8 mouse cellular contexts compared by ENCODE assay signal in genomic region chr13:23396913-23397312, GRCm38 (mm10). TPM values are rescaled to one million over a fixed set of nuclear protein-coding genes. Genes with fewer than 3 reads are reported as not detected.
DNase-seq lines count a peak whose midpoint lies in the region; ATAC-seq and TF ChIP-seq lines count a peak whose summit lies in the region.
"Not testable (repeated sequence)": the region's sequence is repeated elsewhere in the genome, so short reads cannot be mapped to it uniquely, and the experiment has no call there.

No protein-coding gene starts in this region.

- H3K4me1 ChIP-seq in embryonic facial prominence, embryonic 15.5 days, result peaks cover 12% of the 10 kb centered on the region
- H3K4me1 ChIP-seq in heart, embryonic 12.5 days (replicated peaks); intestine, embryonic 16.5 days (ENCODE audit: control insufficient read depth, insufficient read depth, low read length); midbrain, embryonic 10.5 days; stomach, embryonic 15.5 days: not testable (repeated sequence)
- peaks cover 12% of the 10 kb centered on the region for H3K4me1 ChIP-seq in limb, embryonic 15.5 days

- H3K4me3 ChIP-seq in embryonic facial prominence, embryonic 15.5 days (replicated peaks), result peak overlapping the region; percentile 40; the same call in 1 of the 2 replicates
- not testable (repeated sequence) for H3K4me3 ChIP-seq in heart, embryonic 12.5 days; intestine, embryonic 16.5 days (ENCODE audit: low read length); stomach, embryonic 15.5 days (replicated peaks)
- H3K4me3 ChIP-seq in limb, embryonic 15.5 days, result peak overlapping the region; percentile 44; the same call in 1 of the 2 replicates
- H3K4me3 ChIP-seq in midbrain, embryonic 10.5 days, result peak overlapping the region; percentile 59

- TF ChIP-seq POLR2A in brain, embryonic 14.5 days (IDR thresholded peaks at IDR 0.05; ENCODE audit: borderline replicate concordance, extremely low read depth, insufficient read depth, insufficient read length, poor library complexity, severe bottlenecking), result not testable (repeated sequence)

- H3K27ac ChIP-seq in embryonic facial prominence, embryonic 15.5 days (replicated peaks); heart, embryonic 12.5 days (ENCODE audit: poor library complexity, severe bottlenecking); intestine, embryonic 16.5 days (ENCODE audit: low read length); limb, embryonic 15.5 days; midbrain, embryonic 10.5 days (replicated peaks); stomach, embryonic 15.5 days: not testable (repeated sequence)

- not testable (repeated sequence) for H3K9me3 ChIP-seq in embryonic facial prominence, embryonic 15.5 days (replicated peaks); heart, embryonic 12.5 days (replicated peaks); intestine, embryonic 16.5 days (ENCODE audit: control insufficient read depth, low read length); limb, embryonic 15.5 days; midbrain, embryonic 10.5 days (replicated peaks); stomach, embryonic 15.5 days

- H3K9ac ChIP-seq in embryonic facial prominence, embryonic 15.5 days; heart, embryonic 12.5 days; intestine, embryonic 16.5 days (ENCODE audit: low read depth, low read length); limb, embryonic 15.5 days; stomach, embryonic 15.5 days: not testable (repeated sequence)

- H3K27me3 ChIP-seq in embryonic facial prominence, embryonic 15.5 days, result peaks cover 46% of the 10 kb centered on the region
- H3K27me3 ChIP-seq in heart, embryonic 12.5 days (replicated peaks), result peaks cover 41% of the 10 kb centered on the region
- H3K27me3 ChIP-seq in intestine, embryonic 16.5 days (replicated peaks; ENCODE audit: control insufficient read depth, insufficient read depth, low read length), result peaks cover 13% of the 10 kb centered on the region; the same call in 1 of the 2 replicates
- H3K27me3 ChIP-seq in limb, embryonic 15.5 days, result peaks cover 44% of the 10 kb centered on the region
- peaks cover 59% of the 10 kb centered on the region for H3K27me3 ChIP-seq in midbrain, embryonic 10.5 days (ENCODE audit: low read depth, poor library complexity, severe bottlenecking)
- peaks cover 33% of the 10 kb centered on the region for H3K27me3 ChIP-seq in stomach, embryonic 15.5 days (replicated peaks)

- 10% methylated on average over 14 of the region's 14 CpGs for WGBS in embryonic facial prominence, embryonic 15.5 days
- 9% methylated on average over 14 of the region's 14 CpGs for WGBS in heart, embryonic 12.5 days
- 17% methylated on average over 14 of the region's 14 CpGs for WGBS in intestine, embryonic 16.5 days
- WGBS in limb, embryonic 15.5 days, result 11% methylated on average over 14 of the region's 14 CpGs
- 7% methylated on average over 14 of the region's 14 CpGs for WGBS in midbrain, embryonic 10.5 days
- 15% methylated on average over 14 of the region's 14 CpGs for WGBS in stomach, embryonic 15.5 days

- not testable (repeated sequence) for ATAC-seq in embryonic facial prominence, embryonic 15.5 days (ENCODE audit: insufficient number of reproducible peaks, low FRiP score, low TSS enrichment, low read depth); heart, embryonic 12.5 days (ENCODE audit: insufficient number of reproducible peaks, low FRiP score); limb, embryonic 15.5 days (ENCODE audit: insufficient number of reproducible peaks, low FRiP score, low TSS enrichment, low read depth); stomach, embryonic 15.5 days (ENCODE audit: insufficient read depth, low FRiP score, low read depth)
- ATAC-seq in intestine, embryonic 16.5 days, result 0 out of 2 replicates have a peak, but pooled peaks have one; percentile 49

- DNase-seq in CD4-positive, CD25-positive, alpha-beta regulatory T cell, adult 2 months (ENCODE audit: low read depth, low spot score), result peak; percentile 31
- peak; percentile 7 for DNase-seq in brain, embryonic 14.5 days (ENCODE audit: low read depth)
- DNase-seq in midbrain, embryonic 10.5 days (ENCODE audit: low spot score), result peak; percentile 56

- not testable (repeated sequence) for H3K4me2 ChIP-seq in embryonic facial prominence, embryonic 15.5 days (replicated peaks); intestine, embryonic 16.5 days (ENCODE audit: low read depth, low read length); limb, embryonic 15.5 days
- H3K4me2 ChIP-seq in heart, embryonic 12.5 days, result peak overlapping the region; percentile 85
- peak overlapping the region; percentile 81 for H3K4me2 ChIP-seq in stomach, embryonic 15.5 days

- TF ChIP-seq CTCF in brain, embryonic 14.5 days (IDR thresholded peaks at IDR 0.05; ENCODE audit: borderline replicate concordance, extremely low read depth, insufficient read depth, insufficient read length), result not testable (repeated sequence)

- not testable (repeated sequence) for H3K36me3 ChIP-seq in embryonic facial prominence, embryonic 15.5 days; heart, embryonic 12.5 days; intestine, embryonic 16.5 days (ENCODE audit: control insufficient read depth, insufficient read depth, low read length); limb, embryonic 15.5 days; midbrain, embryonic 10.5 days; stomach, embryonic 15.5 days

RNA-seq across cellular contexts. Expression of gene Abt1, which starts 26.8 kb away (rescaled TPM):
- 7.2 and 8.3 TPM in 2 replicates for polyA plus RNA-seq in brain, embryonic 14.5 days (2012; rRNA removed)
- polyA plus RNA-seq in embryonic facial prominence, embryonic 15.5 days (2015; fragmentation: Nextera tagmentation; extraction: Ambion mirVana), result 12.2 and 12.7 TPM in 2 replicates
- polyA plus RNA-seq in heart, embryonic 12.5 days (2016; fragmentation: Nextera tagmentation; extraction: Ambion mirVana), result 8.1 and 8.9 TPM in 2 replicates
- 10.2 and 11.2 TPM in 2 replicates for polyA plus RNA-seq in intestine, embryonic 16.5 days (2015; fragmentation: Nextera tagmentation; extraction: Ambion mirVana)
- polyA plus RNA-seq in limb, embryonic 15.5 days (2015; fragmentation: Nextera tagmentation; extraction: Ambion mirVana), result 11.9 and 13.9 TPM in 2 replicates
- polyA plus RNA-seq in midbrain, embryonic 10.5 days (2016; fragmentation: Nextera tagmentation; extraction: Ambion mirVana), result 14.3 and 14.7 TPM in 2 replicates
- 10.7 and 11.9 TPM in 2 replicates for polyA plus RNA-seq in stomach, embryonic 15.5 days (2015; fragmentation: Nextera tagmentation; extraction: Ambion mirVana)

RNA-seq across cellular contexts. Expression of gene Zfp322a, which starts 27.9 kb away (rescaled TPM):
- polyA plus RNA-seq in brain, embryonic 14.5 days (2012; rRNA removed), result 21.2 and 22.4 TPM in 2 replicates
- 38.5 and 43.1 TPM in 2 replicates for polyA plus RNA-seq in embryonic facial prominence, embryonic 15.5 days (2015; fragmentation: Nextera tagmentation; extraction: Ambion mirVana)
- 43.0 and 46.7 TPM in 2 replicates for polyA plus RNA-seq in heart, embryonic 12.5 days (2016; fragmentation: Nextera tagmentation; extraction: Ambion mirVana)
- polyA plus RNA-seq in intestine, embryonic 16.5 days (2015; fragmentation: Nextera tagmentation; extraction: Ambion mirVana), result 30.1 and 31.7 TPM in 2 replicates
- polyA plus RNA-seq in limb, embryonic 15.5 days (2015; fragmentation: Nextera tagmentation; extraction: Ambion mirVana), result 42.4 and 44.2 TPM in 2 replicates
- 55.6 and 58.6 TPM in 2 replicates for polyA plus RNA-seq in midbrain, embryonic 10.5 days (2016; fragmentation: Nextera tagmentation; extraction: Ambion mirVana)
- polyA plus RNA-seq in stomach, embryonic 15.5 days (2015; fragmentation: Nextera tagmentation; extraction: Ambion mirVana), result 40.9 and 42.0 TPM in 2 replicates
